Mouse (Mus musculus): ENCODE results near the gene Ear14. TPM values are rescaled to one million over a fixed set of nuclear protein-coding genes. Genes with fewer than 3 reads are reported as not detected.

The Ear14 gene
- not detected in 2 replicates for polyA plus RNA-seq (2012; rRNA removed)

DNA sequence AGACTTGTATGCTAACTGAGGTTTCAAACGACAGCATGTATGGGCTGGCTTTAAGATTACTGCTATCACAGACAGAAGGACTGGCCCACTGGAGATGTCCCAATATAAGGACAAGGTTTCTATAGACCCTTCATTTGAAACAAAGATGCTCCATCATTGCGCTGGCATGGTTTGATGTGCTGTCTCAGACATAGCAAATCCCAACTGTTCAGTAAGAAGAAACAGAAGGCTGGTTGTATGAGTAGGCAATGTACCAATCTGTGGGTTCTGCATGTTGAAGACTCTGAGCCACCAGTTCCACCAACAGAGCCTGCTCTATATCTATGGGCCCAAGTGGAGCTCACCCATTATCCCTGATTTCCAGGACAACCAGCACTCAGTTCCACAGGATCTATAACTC lies at the start of gene Ear14:
Gene Ear14 (plus strand): TSS at position 277 of the 400 bp plus-strand sequence.

DNA sequence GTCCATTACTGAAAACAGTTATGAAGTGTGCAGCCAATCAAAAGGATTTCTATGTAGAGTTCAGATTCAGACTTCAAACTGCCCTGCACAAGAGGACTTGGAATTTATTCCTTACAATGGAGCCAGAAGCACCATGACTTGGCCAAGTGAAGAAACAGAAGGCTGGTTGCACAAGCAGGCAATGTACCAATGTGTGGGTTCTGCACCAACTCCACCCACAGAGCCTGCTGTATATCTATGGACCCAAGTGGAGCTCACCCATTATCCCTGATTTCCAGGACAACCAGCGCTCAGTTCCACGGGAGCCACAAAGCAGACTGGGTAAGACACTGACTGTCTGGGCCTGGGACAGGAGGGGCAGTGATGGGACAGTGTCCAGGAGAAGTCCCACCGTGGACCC lies 41.2 kb upstream of the Ear14 start, which contains the start of gene Rnase2b:
Gene Rnase2b (plus strand): TSS at position 285 of the 400 bp plus-strand sequence.

DNA sequence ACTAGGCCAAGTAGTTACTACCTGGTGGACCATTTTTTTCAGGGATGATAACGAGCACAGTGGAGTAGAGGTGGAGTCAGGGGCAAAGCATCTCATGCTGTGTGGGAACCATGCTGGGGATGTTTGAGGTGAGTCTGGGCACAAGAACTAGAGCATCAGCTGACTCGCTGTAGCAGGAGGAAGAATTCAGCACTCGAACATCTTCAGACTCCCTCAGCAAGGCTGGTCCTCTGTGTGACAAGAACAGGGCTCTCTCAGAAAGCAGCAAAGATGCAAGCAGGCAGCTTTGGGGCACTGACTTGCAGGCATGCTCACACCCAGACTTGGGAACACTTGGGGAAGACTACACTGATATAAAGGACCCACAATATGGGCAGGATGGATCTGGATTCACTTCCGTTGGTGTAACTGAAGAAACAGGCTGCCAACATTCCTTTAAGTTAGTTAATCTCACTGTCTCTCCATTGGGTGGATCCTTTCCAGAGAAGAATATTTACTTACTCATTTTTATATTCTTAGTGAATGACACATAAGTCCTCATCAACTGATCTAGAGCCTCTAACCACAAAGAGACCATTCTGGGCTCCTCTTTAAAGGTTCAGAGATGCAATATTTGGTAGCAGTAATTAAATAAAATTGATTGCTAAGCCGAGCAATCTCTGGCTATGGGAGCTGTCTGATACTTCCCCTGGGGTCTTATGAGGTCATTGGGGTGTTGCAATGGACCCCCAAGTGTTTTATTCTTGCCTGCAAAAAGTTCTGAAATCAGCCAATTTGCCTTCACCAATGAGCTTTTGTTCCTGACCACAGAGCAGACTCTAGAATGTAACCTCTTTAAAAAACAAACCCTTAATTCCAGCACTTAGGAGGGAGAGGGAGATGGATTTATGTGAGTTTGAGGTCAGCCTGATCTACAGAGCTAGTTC lies 3.8 kb upstream of the Ear14 start, which contains the start of gene Ang2:
Gene Ang2 (minus strand): TSS at position 51 of the 926 bp plus-strand sequence.

Other genes with a start within 250 kb of the Ear14 start
- gene Pnp2, start 247.4 kb upstream of the Ear14 start, polyA plus RNA-seq (2012; rRNA removed): 0.19 and 0.47 TPM in 2 replicates
- 0.10 TPM in 1 of 2 replicates, not detected in the other for gene Rnase10, start 195.6 kb upstream of the Ear14 start, polyA plus RNA-seq (2012; rRNA removed)
- gene Rnase9, start 161.5 kb upstream of the Ear14 start, polyA plus RNA-seq (2012; rRNA removed): not detected in 2 replicates
- not detected in 2 replicates for gene Rnase11, start 153.2 kb upstream of the Ear14 start, polyA plus RNA-seq (2012; rRNA removed)
- gene Rnase12, start 145.7 kb upstream of the Ear14 start, polyA plus RNA-seq (2012; rRNA removed): not detected in 2 replicates
- not detected in 2 replicates for gene Olfr750, start 129.0 kb upstream of the Ear14 start, polyA plus RNA-seq (2012; rRNA removed)
- 110 and 159 TPM in 2 replicates for gene Rnase4, start 112.3 kb upstream of the Ear14 start, polyA plus RNA-seq (2012; rRNA removed)
- 10.7 and 12.1 TPM in 2 replicates for gene Ang, start 112.2 kb upstream of the Ear14 start, polyA plus RNA-seq (2012; rRNA removed)
- gene Eddm3b, start 89.0 kb upstream of the Ear14 start, polyA plus RNA-seq (2012; rRNA removed): 0.15 TPM in 1 of 2 replicates, not detected in the other
- gene Rnase6, start 79.5 kb upstream of the Ear14 start, polyA plus RNA-seq (2012; rRNA removed): 3.7 and 4.9 TPM in 2 replicates
- gene Rnase1, start 56.6 kb upstream of the Ear14 start, polyA plus RNA-seq (2012; rRNA removed): 1.7 and 3.5 TPM in 2 replicates
- not detected in 2 replicates for gene Rnase2b, start 41.1 kb upstream of the Ear14 start, polyA plus RNA-seq (2012; rRNA removed)
- gene Ang2, start 4.2 kb upstream of the Ear14 start, polyA plus RNA-seq (2012; rRNA removed): not detected in 2 replicates
- gene Rnase2a, start 52.7 kb downstream of the Ear14 start, polyA plus RNA-seq (2012; rRNA removed): not detected in 2 replicates
- gene Gm7247, start 158.4 kb downstream of the Ear14 start, polyA plus RNA-seq (2012; rRNA removed): not detected in 2 replicates
- not detected in 2 replicates for gene Vmn2r88, start 207.4 kb downstream of the Ear14 start, polyA plus RNA-seq (2012; rRNA removed)
- gene Vmn2r89, start 248.5 kb downstream of the Ear14 start, polyA plus RNA-seq (2012; rRNA removed): not detected in 2 replicates

Measured in ovary, adult 2 months (tissue).